Mouse (Mus musculus): Measurements from ENCODE around the gene St3gal5. TPM values are rescaled to one million over a fixed set of nuclear protein-coding genes. Genes with fewer than 3 reads are reported as not detected.
A peak's percentile ranks its signal among the peaks of the same experiment; 100 is the strongest.

St3gal5 gene
- polyA plus RNA-seq, 1 experiment: 28.3 TPM

DNA sequence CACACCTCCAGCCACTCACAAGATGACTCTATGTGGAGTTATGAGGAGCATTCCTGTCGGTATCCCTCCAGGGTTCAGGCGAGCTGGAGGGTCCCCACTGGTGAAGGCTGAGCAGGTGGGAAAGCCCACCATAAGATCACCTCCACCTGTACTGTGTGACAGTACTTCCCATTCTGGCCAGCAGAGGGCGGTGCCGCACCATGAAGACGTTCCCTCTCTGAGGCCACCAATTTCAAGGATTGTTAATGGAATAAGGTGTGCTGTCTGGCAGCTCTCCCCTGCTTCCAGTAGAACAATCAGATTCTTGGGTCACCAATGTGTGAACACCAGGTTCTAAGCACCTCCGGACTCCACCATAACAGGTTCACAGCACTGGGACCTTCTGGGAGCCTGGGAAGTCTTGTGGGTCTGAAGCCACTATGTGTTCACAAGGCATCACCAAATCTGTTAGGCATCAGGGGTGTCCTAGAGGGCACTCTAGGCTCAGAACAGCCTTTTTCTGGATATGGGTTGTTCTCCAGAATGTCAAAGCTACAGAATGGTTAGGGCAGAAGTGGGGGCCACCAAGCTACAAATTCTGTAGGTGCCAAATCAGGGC lies 88.6 kb downstream of the St3gal5 start:
- Histone ChIP-seq H3K4me1 (ENCODE audit: control insufficient read depth, insufficient read depth, low read length) (peaks cover 6% of the 10 kb centered on the region), H3K4me3 (replicated peaks; ENCODE audit: extremely low read depth, low read depth, low read length) (no peak overlapping the region)
- 2% methylated on average over 6 of the region's 6 CpGs for WGBS
- TF ChIP-seq CTCF (IDR thresholded peaks at IDR 0.05; ENCODE audit: insufficient read depth, low read length) (peak; percentile 99), POLR2A (IDR thresholded peaks at IDR 0.05; ENCODE audit: borderline replicate concordance, extremely low read depth, low read depth, low read length) (no peak)
- DNase-seq: peak; percentile 88

DNA sequence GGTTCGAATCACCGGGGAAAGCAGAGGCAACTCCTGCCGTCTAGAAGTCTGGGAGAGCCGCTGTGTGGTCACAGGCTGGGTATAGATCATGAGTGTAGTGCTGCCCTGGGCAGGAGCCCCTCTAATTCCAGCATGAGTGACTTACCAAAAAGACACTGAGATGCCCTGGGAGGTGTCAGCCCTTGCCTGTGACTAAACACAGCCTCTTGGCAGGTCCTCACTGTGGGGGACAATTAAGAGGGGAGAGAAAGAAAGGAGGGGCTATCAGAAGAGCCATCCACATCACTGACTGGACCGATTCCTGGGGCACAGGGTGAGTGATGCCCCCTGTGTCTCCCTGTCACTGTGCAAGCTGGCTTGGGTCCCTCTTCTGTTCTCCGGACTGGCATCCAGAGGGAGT lies 89.4 kb downstream of the St3gal5 start:
- DNase-seq: no peak
- Histone ChIP-seq H3K4me3 (replicated peaks; ENCODE audit: extremely low read depth, low read depth, low read length) (no peak overlapping the region), H3K4me1 (ENCODE audit: control insufficient read depth, insufficient read depth, low read length) (peaks cover 6% of the 10 kb centered on the region)
- no peak for TF ChIP-seq POLR2A (IDR thresholded peaks at IDR 0.05; ENCODE audit: borderline replicate concordance, extremely low read depth, low read depth, low read length)
- no peak for TF ChIP-seq CTCF (IDR thresholded peaks at IDR 0.05; ENCODE audit: insufficient read depth, low read length)
- 86% methylated on average over 6 of the region's 6 CpGs for WGBS

DNA sequence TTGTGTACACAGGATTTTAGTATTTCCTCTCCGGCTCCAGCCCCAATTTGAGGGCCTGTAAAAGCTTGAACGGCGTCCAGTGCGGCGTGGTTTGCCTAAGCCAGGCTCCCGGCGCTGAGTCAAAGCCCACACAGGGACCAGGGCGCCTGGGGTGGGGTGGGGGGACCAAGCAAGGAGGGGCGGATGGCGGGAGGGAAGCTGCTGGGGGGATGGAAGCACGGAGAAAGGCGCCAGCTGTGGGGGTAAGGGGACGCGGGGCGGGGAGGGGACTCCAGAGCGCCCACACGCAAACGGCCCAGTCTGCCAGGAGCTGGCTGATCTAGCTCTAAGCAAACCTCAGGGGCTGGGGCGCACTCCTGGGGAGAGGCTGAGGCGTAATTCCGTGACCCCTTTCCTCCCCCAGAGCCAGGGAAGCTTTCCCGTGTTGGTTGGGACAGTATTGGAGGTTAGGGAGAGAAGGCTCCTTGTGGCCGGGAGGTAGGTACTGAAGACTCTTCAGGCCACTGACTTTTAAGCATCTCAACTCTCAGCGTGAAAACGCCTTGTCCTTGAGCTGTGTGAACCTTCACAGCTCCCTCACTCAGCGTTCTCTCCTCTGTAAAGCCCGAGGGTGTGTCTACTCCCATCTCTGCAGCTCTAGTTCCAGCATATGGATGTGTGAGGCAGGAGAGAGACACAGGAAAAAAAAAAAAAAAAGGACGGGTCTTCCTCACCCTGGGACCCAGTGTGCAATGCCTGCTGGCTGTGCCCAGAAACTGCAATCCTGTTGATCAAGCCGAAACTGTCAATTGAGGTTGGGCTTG lies 91.9 kb downstream of the St3gal5 start:
- peak; percentile 46 for DNase-seq
- WGBS: 15% methylated on average over 29 of the region's 29 CpGs
- no peak for TF ChIP-seq CTCF (IDR thresholded peaks at IDR 0.05; ENCODE audit: insufficient read depth, low read length)
- no peak for TF ChIP-seq POLR2A (IDR thresholded peaks at IDR 0.05; ENCODE audit: borderline replicate concordance, extremely low read depth, low read depth, low read length)
- Histone ChIP-seq H3K4me3 (replicated peaks; ENCODE audit: extremely low read depth, low read depth, low read length) (no peak overlapping the region), H3K4me1 (ENCODE audit: control insufficient read depth, insufficient read depth, low read length) (peaks cover 6% of the 10 kb centered on the region)

DNA sequence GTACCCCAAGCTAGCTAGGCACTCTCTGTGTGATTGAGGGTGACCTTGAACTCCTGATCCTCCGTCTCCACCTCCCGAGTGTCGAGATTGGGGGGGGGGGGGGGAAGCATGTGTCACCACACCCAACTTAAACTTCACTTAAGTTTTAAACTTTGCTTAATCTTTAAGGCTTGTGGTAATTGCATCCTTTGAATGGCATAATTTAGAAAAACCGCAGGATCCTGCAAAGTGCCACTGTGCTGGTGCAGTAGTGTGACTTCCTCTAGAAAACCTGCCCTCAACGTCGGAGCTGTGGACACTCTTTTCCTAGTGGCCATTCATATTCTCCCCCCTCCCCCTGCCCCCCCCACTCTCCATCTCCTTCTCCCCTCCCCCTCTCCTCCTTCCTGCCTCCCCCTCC lies 92.7 kb downstream of the St3gal5 start:
- Histone ChIP-seq H3K4me1 (ENCODE audit: control insufficient read depth, insufficient read depth, low read length) (peaks cover 6% of the 10 kb centered on the region), H3K4me3 (replicated peaks; ENCODE audit: extremely low read depth, low read depth, low read length) (no peak overlapping the region)
- no peak for DNase-seq
- WGBS: 35% methylated on average over 6 of the region's 6 CpGs
- TF ChIP-seq POLR2A (IDR thresholded peaks at IDR 0.05; ENCODE audit: borderline replicate concordance, extremely low read depth, low read depth, low read length) (no peak), CTCF (IDR thresholded peaks at IDR 0.05; ENCODE audit: insufficient read depth, low read length) (no peak)

DNA sequence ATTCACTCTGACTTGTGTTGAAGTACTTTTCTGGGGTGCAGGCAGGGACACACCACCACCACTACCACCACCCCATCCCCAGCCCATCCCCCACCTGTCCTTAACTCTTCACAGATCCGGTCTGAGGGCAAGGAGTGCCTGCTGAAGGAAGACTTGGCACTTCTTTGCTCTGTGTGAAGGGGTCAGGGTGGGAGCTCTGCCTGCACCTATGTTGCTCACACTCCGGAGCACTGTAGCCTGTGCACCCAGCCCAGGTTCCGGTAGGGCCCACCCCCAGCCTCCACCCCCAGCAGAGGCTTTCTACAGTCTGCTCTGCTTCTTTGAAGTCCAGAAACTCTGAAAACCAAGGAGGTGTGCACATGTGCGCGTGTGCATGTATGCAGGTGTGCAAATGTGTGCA lies 93.2 kb downstream of the St3gal5 start:
- Histone ChIP-seq H3K4me3 (replicated peaks; ENCODE audit: extremely low read depth, low read depth, low read length) (no peak overlapping the region), H3K4me1 (ENCODE audit: control insufficient read depth, insufficient read depth, low read length) (peaks cover 6% of the 10 kb centered on the region)
- TF ChIP-seq POLR2A (IDR thresholded peaks at IDR 0.05; ENCODE audit: borderline replicate concordance, extremely low read depth, low read depth, low read length) (no peak), CTCF (IDR thresholded peaks at IDR 0.05; ENCODE audit: insufficient read depth, low read length) (no peak)
- WGBS: 73% methylated on average over 5 of the region's 5 CpGs
- DNase-seq: no peak

DNA sequence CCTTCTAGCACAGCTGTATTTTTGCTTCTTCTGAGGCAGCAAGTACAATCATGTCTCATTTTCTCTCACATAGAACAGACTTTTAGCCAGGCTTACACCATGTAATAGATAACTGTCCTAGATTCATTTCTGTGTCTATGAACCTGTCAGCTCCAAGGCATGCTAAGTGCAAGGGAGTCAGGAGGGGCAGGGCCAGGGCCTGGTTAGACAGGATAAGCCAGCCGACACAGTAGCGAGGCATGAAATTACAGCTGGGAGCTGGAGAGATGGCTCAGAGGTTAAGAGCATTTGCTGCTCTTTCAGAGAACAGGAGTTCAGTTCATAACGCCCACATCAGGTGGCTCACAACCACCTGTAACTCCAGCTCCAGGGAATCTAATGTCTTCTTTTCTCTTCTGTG lies 99.3 kb downstream of the St3gal5 start:
- Histone ChIP-seq H3K4me3 (replicated peaks; ENCODE audit: extremely low read depth, low read depth, low read length) (no peak overlapping the region), H3K4me1 (ENCODE audit: control insufficient read depth, insufficient read depth, low read length) (peaks cover 5% of the 10 kb centered on the region; the same call in 1 of the 2 replicates)
- DNase-seq: no peak
- TF ChIP-seq POLR2A (IDR thresholded peaks at IDR 0.05; ENCODE audit: borderline replicate concordance, extremely low read depth, low read depth, low read length) (no peak), CTCF (IDR thresholded peaks at IDR 0.05; ENCODE audit: insufficient read depth, low read length) (no peak)
- WGBS: 91% methylated on average over 3 of the region's 3 CpGs

DNA sequence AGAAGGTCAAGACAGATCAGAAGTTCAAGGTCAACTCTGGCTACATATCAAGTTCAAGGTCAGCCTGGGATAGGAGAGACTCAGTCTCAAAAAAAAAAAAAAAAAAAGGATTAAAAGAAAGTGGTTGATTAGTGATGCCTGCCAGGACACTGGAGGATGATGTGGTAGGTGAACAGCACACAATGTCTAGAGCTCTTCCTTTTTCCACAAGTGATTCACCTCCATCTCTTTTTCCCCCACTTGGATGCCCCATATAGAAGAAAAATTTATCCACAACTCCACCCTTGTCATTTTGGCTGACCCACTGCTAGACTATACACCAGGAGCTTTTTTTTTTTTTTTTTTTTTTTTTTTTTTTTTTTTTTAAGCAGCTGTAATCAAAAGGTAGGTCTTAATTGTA lies 100.1 kb downstream of the St3gal5 start:
- peaks cover 5% of the 10 kb centered on the region; the same call in 1 of the 2 replicates for H3K4me1 ChIP-seq (ENCODE audit: control insufficient read depth, insufficient read depth, low read length)
- no peak overlapping the region for H3K4me3 ChIP-seq (replicated peaks; ENCODE audit: extremely low read depth, low read depth, low read length)
- no peak for TF ChIP-seq CTCF (IDR thresholded peaks at IDR 0.05; ENCODE audit: insufficient read depth, low read length)
- TF ChIP-seq POLR2A (IDR thresholded peaks at IDR 0.05; ENCODE audit: borderline replicate concordance, extremely low read depth, low read depth, low read length): no peak
- no peak for DNase-seq

DNA sequence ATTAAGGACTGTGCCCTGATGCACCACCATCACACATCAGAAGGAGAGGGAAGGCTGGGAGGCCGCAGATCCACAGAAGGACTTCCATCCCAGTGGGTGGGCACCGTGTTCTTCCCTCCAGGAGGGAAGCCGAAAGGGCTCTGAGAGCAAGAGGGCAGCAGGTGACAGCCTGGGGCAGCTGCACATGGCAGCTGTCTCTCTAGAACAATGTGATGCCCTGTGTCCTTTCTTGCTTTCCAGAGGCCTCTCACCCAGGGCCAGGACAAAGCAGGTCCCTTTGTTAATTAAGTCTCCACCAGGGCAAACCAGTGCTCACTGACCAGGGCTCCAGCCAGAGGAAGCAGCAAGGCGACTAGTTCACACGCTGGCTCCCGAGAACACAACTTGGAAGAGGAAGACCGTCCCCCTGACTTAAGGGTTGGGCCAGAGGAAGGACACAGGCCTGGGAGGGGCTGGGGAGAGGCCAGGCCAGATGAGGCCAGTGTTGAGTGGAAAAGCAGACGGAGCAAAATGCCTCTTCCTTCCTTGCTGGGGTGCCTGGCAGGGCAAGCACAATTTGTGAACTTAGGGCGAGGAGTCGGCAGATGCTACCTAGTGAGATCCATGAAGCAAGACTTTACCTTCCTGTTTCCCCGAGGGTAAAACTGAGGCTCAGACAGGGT lies 103.3 kb downstream of the St3gal5 start:
- Histone ChIP-seq H3K4me1 (ENCODE audit: control insufficient read depth, insufficient read depth, low read length) (peaks cover 7% of the 10 kb centered on the region; the same call in 1 of the 2 replicates), H3K4me3 (replicated peaks; ENCODE audit: extremely low read depth, low read depth, low read length) (no peak overlapping the region)
- no peak for TF ChIP-seq CTCF (IDR thresholded peaks at IDR 0.05; ENCODE audit: insufficient read depth, low read length)
- TF ChIP-seq POLR2A (IDR thresholded peaks at IDR 0.05; ENCODE audit: borderline replicate concordance, extremely low read depth, low read depth, low read length): peak; percentile 12; the same call in 1 of the 2 replicates
- 47% methylated on average over 11 of the region's 11 CpGs for WGBS
- DNase-seq: no peak

DNA sequence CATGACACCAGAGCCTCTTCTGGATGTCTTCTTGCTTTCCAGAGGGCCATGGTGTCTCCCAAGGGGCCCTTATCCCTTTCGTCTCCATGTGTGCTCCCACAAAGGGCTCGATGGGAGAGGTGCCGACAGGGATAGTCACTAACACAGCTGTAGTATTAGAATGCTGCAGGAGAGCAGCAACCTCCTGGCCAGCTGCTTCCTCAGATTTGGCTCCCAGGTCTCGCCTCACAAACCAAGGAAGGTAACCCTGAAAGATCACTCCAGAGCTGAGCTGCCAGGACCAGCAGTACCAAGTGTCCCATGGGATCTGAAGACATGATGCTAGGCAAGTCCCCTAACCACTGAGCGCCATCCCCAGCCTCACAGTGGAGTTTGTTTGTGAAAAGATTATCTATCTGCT lies 105.3 kb downstream of the St3gal5 start:
- DNase-seq: no peak
- Histone ChIP-seq H3K4me1 (ENCODE audit: control insufficient read depth, insufficient read depth, low read length) (peaks cover 7% of the 10 kb centered on the region; the same call in 1 of the 2 replicates), H3K4me3 (replicated peaks; ENCODE audit: extremely low read depth, low read depth, low read length) (no peak overlapping the region)
- 76% methylated on average over 5 of the region's 5 CpGs for WGBS
- TF ChIP-seq CTCF (IDR thresholded peaks at IDR 0.05; ENCODE audit: insufficient read depth, low read length) (no peak), POLR2A (IDR thresholded peaks at IDR 0.05; ENCODE audit: borderline replicate concordance, extremely low read depth, low read depth, low read length) (no peak)
